Mouse (Mus musculus) layer of hippocampus, adult 18-20 months (tissue): Measurements from ENCODE around the gene Crb1. TPM values are rescaled to one million over a fixed set of nuclear protein-coding genes. Genes with fewer than 3 reads are reported as not detected.

Source experiments
- DNase-seq, 2 experiments: peaks; one replicate each; pipeline ENCODE4 v3.0.0; 2022; ENCODE audit warnings: low spot score in 2 of 2
- total RNA-seq, 2 experiments: library from RNA; stranded (reverse); gene quantifications; 2 replicates each; pipeline ENCODE4 v1.2.3; 2021

Gene Crb1
- total RNA-seq, 2 experiments from 2014 or later: 0.56 to 0.74 TPM

GRCm38 (mm10) chr1:139232636-139233035 is 144.3 kb downstream of the Crb1 start:
- no peak for DNase-seq

DNA sequence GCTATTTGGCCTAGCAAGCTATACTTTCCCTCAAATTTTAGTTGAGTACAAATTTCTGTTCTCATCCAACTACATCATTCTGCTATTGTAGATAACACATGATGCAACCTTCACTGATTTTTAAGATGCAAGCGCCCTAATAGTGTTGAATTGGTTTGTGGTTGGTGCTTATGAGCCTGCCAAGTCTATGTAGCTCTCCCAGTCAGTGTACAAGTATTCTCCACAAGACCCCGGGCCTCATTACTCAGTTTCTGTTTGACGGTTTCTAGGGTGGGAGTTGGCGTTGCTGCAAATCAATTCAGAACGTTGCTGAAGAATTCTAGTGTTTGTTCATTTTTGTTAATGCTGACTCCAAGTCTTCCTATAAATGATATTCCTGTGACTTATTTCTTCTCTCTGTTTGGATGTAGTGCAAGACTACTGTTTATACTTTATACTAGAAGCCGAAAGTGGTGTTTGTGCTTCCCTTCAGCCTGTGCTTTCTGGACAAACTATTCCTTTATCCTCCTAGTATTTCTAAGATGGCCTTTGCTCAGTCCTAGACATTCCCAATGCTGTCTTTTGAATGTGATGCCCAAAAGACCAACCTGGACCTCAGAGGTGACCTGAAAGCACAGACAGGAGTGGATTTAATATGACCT is 152.5 kb downstream of the Crb1 start:
- no peak for DNase-seq

- DNase-seq: no peak
Measured at GRCm38 (mm10) chr1:139223804-139224203, 153.1 kb downstream of the Crb1 start.

GRCm38 (mm10) chr1:139215311-139215710 is 161.6 kb downstream of the Crb1 start:
- no peak for DNase-seq

- DNase-seq: no peak
Measured at GRCm38 (mm10) chr1:139210505-139210904, 166.4 kb downstream of the Crb1 start.

DNA sequence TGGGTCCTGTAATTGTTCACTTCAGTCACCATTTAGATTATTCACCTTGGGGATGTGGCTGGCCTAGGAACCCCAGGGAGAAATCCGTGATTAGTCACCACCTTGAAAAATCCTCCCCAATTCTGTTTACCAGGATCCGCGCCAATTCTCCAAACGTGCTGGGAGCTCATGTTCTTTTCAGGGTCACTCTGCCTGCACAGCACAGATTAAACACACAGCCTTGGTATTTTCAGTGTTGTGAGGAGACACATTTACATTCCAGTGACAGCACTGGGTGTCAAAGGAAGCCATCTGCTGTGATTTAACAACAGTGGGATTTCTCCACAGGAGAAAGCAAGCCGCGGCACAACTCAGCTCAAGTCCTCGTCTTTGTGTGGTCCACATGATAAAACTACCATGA is 167.1 kb downstream of the Crb1 start:
- DNase-seq: peak; percentile 9 to 62

DNA sequence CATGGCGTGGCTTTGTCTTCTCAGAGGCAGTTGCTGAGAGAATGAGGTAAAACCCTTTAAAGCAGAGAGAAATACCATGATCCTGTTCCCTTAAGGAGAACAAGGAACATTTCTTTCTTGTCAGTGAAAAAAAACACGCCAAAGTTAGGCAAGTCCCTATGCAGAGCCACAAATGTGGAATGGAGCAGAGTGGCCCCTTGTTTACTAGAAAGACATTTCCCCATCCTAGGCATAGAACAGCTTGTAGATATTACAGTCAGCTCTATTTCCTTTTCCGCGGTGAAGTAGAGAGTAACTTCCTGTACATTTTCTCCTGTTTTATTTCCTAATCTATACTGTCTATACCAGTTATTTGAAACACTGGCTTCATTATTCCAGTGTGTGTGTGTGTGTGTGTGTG is 170.6 kb downstream of the Crb1 start:
- no peak for DNase-seq

- DNase-seq: peak in 1 of 2 experiments; percentile 74
Measured at GRCm38 (mm10) chr1:139203026-139203425, 173.9 kb downstream of the Crb1 start.

DNA sequence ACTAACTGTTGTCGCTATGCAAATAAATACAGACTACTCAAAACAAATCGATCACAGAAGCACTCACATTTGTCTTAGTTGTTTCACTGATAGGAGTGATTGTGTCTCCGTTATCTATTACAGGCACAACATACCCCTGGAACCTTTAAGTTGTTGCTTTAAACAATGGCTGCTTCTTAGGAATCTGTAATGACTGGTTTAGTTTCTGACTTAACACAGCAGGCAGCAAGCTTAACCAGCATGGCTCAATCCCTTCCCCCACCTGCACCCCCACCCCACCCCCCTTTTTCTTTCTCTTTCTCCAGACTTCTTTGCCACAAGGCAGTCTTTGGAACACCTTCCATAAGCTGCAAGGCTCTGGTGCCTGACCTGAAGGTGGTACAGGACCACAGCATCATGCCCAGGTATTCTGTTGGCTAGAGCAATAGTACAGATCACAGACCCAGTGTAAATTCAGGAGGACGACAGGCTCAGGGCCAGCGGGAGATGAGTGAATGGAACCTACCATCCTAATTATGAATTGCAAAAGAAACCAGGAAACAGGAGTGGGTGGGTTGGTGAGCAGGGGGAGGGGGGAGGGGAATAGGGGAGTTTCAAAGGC is 182.4 kb downstream of the Crb1 start:
- no peak for DNase-seq

- DNase-seq: no peak
Measured at GRCm38 (mm10) chr1:139194011-139194410, 182.9 kb downstream of the Crb1 start.

- peak; percentile 26 to 67 for DNase-seq
Measured at GRCm38 (mm10) chr1:139192635-139193034, 184.3 kb downstream of the Crb1 start.

DNA sequence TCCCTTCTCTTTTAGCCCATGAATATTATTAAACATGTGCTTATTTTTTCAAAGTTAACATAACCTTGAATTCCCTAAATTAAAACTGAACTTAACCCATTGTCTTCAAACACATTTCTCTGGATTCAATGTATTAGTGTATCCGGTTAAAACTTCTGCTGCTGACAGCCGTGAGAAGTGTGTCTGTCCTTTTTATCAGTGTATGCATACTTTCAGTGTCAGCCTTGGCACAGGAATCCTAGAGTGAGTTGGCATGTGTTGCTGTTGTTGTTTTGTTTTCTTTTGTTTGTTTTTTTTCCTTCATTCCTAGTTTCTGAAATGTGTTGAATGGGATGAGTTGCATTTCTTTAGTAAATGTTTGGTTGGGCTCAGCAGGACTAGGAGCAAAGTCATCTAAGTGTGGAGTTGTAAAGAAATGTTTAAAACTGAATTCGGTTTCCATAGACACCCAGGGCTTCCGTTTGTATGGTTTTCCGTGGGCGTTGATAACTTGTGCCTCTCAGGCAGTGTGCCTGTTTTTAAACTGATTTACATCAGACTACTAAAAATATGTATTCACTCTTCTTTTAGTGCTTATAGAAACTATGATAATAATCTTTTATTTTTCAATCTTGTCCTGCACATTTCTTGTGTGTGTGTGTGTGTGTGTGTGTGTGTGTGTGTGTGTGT is 196.3 kb downstream of the Crb1 start:
- no peak for DNase-seq

DNA sequence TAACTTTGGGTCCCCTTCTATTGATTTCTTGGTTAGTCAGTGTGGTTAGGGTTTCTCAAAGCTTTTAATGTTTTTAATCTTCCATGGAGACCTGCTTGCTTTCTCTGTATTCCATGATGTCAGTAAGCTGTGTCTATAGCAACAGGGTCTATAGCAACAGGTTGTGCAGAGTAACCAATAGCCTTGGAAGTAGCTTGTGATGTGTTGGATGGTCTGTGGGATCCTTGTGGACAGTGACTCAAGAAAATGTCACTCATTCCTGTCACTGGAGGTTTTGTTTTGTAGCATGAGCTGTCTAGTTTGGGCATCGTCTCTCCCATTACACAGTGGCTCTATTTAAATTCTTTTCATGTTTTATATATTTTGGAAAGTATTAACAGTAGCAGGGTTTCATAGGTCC is 197.2 kb downstream of the Crb1 start:
- no peak for DNase-seq

DNA sequence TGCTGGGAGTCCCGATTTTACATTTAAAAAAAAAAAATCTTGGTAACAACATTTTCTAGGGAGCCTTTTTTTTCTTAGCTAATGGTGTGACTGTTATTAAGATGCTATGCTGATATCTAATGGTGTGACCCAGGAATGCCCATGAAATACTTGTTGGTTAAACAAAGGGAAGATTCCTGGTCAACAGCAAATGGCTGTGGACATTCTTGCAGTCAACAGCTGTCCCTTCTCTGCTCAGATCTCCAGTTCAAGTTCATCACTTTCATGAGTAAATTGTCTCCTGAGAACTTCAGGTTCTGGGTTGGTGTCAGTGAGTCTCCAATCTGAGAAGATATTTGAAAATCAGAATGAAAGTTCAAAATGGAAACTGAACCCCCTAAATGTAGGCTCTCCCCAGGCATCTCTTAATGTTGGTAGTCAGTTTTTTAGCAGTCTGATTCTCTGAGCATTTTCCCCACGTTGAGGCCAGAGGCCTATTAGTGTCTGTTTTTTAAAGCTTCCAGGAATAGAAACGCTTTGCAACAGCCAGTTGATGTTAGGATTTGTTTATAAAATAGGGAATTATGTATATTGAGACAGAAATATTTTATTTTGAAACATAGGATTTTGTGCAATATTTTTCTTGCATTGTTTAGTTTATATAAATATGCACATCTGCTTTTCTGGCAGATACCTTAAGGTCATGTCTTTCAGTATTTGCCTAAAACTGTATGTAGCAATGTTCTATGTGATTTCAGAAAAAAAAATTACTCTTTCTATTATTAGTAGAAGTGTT is 202.7 kb downstream of the Crb1 start:
- no peak for DNase-seq

- peak in 1 of 2 experiments; percentile 67 for DNase-seq
Measured at GRCm38 (mm10) chr1:139162814-139163213, 214.1 kb downstream of the Crb1 start.

- peak in 1 of 2 experiments; percentile 27 for DNase-seq
Measured at GRCm38 (mm10) chr1:139161619-139162018, 215.3 kb downstream of the Crb1 start.

DNA sequence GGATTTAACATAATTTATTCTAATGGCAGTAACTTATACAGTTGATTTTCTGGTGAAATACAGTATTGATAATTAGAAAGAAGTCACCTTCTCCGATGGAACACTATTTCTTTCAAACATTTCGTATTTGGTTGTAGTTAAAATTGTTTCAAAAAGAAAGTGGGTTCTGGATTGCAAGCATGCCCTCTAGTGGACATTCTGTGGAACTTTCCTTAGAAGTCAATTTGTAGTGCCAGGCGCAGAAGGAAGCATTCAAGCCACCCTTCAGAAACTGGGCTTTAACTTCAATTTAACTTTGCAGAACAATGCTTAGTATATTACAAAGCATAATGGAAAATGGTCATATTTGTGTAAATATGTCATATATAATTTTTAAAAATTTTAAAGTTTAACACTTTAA is 220.5 kb downstream of the Crb1 start:
- peak in 1 of 2 experiments; percentile 58 for DNase-seq

- no peak for DNase-seq
Measured at GRCm38 (mm10) chr1:139153493-139153892, 223.4 kb downstream of the Crb1 start.

GRCm38 (mm10) chr1:139153006-139153405 is 223.9 kb downstream of the Crb1 start:
- DNase-seq: no peak
